Mouse (Mus musculus) layer of hippocampus, adult 8-10 months (tissue): ENCODE data around the gene Gm4787. TPM values are rescaled to one million over a fixed set of nuclear protein-coding genes. Genes with fewer than 3 reads are reported as not detected.
"Not testable (repeated sequence)": the region's sequence is repeated elsewhere in the genome, so short reads cannot be mapped to it uniquely, and the experiment has no call there.

Source experiments
- DNase-seq, 2 experiments: peaks; one replicate each; pipeline ENCODE4 v3.0.0; 2022; ENCODE audit warnings: low spot score in 2 of 2
- total RNA-seq, 4 experiments: library from RNA; stranded (reverse); gene quantifications; 2 replicates each; pipeline ENCODE4 v1.2.4; 2022

Gene Gm4787
- total RNA-seq, result 1 to 10 TPM; 1.8 to 2.4 (median 2.2) TPM

DNA sequence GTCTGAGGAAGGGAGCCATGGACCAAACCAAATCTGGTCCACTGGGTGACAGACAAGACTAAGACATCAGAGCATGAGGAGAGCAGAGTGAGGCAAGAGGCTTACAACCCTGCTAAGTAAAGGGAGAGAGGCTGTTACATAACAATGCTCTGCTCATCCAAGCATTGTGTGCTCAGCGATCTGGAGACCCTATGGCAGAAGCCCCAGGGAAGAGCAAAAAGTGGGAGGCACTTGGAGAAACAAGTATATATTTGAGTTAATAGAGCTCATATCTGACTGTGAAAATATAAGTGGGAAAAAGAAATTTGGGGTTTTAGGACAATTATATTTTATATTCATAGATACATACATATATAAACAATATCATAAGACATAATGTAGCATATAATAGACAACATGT lies at the start of gene Gm4787:
Gene Gm4787 (minus strand): TSS at position 101 of the 400 bp plus-strand sequence.
- DNase-seq, result not testable (repeated sequence)

DNA sequence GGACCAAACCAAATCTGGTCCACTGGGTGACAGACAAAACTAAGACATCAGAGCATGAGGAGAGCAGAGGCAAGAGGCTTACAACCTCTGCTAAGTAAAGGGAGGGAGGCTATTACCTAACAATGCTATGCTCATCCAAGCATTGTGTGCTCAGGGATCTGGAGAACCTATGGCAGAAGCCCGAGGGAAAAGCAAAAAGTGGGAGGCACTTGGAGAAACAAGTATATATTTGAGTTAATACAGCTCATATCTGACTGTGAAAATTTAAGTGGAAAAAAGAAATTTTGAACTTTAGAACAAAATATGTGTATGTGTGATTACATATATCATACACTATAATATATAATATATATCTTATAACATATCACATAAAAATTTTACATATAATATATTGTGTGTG lies 42.6 kb upstream of the Gm4787 start, which contains the start of gene Adam4:
Gene Adam4 (minus strand): TSS at position 101 of the 400 bp plus-strand sequence.
- no peak for DNase-seq

DNA sequence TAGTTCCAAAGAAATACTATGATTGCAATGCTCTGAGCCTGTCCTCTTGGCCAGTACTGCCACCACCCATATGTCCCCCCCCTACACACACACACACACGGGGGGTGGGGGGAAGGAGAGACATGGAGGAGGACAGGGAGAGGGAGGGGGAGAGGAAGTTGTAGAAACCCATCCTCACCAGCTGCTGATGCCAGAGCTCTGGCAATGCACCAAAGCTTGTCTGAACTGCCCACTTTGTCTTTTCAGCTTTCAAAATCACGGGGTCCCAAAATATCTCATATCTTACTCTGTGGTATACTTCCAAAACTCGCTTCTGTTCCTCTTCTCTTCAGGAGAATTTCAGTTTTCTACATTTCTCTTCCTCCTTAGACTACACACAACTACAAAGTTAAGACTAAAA lies 33.9 kb upstream of the Gm4787 start:
- no peak for DNase-seq

DNA sequence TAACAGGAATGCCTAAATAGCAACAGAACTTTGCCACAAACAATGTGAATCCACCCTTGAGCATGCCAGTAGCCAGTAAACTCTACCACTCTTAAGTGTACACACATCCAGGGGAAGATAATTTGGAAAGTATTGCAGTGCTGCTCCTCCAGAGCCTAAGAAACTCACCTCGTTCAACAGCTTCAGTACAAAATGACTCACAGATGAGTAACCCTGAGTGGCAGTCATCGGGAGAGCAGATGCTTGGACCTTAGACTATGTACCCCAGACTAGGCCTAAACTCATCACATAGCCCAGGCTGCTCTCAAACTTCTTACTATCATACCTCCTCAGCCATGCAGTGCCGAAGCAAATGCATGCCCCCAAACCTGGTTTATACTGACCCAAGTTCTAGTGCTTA lies 29.7 kb upstream of the Gm4787 start:
- DNase-seq, result no peak

DNA sequence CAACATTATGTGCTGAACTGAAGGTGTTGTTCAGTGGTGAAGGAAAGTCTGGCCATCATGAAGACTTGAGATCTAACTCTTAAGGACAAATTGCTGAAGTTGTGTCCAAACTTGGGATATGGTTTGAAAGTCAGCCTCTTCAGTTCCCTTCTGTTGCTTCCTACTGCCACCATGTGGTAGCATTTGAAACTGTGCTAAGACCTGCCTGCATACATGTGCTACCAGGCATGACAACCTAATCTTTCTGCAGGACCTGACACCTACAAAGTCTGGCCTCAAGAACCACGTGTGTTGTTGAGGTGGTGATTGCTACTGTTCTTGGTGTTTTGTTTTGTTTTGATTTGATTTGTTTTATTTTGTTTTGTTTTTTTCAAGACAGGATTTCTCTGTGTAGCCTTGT lies 22.9 kb upstream of the Gm4787 start:
- peak; percentile 38 to 72 for DNase-seq

DNA sequence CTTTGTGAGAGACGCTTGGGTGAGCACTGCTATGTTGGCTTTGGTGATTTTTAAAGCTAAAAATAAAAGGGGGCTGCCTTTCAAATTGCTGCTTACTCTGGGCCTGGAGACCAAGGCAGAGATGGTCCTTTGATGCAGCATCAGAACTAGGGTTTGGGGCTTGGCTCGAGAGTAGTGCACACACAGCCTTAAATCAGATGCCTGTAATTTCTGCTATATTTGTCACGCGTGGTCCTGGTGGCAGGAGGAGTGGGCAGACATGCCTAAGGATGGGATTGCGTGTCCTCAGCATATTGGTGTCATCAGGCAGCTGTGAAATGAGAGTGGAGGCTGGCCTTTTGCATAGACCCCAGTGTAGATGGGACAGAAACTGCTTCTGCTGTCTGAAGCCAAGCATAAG lies 45.4 kb downstream of the Gm4787 start:
- no peak for DNase-seq

DNA sequence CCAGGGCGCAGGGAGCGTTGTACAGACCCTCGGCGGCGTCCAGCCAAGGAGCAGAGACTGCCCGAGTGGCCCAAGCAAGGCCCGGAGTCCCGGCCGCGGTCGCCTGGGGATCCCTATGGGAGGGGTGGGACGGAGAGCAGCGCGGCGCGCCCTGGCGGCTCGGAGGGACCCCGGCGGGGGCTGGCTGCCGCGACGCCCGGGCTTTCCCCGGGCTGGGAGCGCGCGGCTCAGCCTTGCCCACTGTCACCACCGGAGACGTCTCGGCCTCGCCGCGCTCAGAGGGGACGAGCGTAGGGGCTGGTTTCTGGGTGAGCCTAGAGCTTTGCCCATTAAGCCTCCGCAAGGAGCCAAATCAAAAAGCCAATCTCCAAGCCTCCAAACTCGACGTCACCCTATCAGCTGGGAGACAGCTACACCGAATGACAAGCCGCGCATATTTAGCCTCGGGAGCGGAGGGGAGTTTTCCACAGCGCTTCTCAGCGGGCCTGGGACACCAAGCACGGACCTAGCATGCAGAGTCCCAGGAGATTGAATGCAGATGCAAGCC lies 46.3 kb downstream of the Gm4787 start, which contains the start of gene Slc8a3:
Gene Slc8a3 (minus strand): TSS at position 306 of the 547 bp plus-strand sequence.
- peak; percentile 58 to 62 for DNase-seq

DNA sequence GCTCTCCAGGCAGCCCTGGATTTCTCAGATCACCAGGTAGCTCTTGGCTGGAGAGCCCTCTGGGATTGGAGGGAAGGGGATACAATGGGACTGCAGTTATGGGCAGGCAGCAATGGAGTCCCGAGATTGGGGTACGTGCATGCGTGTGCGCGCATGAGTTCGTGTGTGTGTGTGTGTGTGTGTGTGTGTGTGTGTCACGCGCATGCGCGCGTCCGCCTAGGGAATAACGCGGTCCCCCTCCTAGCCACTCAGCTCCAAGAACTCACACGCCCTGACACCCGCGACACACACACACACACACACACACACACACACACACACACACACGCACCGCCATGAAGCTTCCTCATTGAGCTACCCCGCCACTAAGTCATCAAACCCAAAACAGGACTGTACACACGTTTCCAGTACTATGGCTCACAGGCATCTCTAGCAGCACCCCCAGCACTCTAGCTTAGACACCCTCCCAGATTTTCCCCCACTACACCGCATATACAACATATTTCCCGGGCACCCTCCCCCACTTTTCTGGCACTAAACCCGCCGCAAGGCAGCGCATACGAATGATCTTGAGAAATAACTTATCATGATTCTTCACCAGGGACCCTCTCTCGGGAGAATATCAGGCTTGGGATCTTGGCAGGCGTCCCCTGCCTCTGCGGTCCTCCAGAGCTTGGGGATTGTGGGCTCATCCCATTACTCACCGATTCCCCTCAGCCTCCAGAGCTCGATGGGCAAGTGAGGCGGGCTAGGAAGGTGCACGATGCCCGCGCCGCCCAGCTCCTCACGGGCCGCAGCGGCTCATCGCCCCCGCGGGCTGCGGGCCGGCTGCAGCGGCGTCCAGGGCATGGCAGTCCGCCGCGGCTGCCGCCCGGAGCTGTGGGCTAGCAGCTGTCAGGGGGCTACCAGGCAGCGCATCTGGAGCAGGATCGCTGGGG lies 47.1 kb downstream of the Gm4787 start:
- peak; percentile 42 to 63 for DNase-seq

DNA sequence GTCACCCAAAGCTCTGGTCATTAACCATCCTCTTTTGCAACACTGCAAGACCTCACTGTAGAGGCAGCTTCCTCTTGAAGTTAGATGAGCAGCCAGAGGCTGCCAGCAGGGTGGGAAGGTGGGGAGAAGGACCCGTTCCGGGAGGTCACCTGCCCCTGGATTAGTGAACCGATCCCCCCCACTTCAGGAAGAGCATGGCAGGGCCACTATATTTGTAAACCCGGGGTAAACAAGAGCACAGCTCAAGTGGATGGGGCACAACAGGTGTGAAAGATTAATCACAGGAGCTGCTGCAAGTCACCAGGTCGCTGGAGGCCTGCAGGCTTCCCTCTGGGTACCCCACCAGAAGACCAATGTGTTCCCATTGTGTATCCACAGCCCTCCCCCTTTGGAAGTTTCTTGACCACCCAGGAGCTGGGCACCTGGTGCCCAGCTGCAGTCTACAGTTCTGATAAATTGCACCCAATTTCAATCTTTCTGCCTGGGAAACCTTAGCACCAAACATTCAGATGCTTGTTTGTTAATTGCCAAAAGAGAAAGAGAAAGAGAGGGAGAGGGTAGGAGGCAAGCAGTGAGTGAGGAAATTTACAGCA lies 48.1 kb downstream of the Gm4787 start:
- no peak for DNase-seq

Other genes starting within 250 kb of the Gm4787 start
- gene Slc8a3, start 46.3 kb downstream of the Gm4787 start, total RNA-seq, result 10 to 100 TPM; 13.5 to 17.7 (median 15.3) TPM
- 1 to 10 TPM; 2.5 to 4.9 (median 3.1) TPM for gene Adam4, start 42.5 kb upstream of the Gm4787 start, total RNA-seq
- gene Cox16, start 105.7 kb upstream of the Gm4787 start, total RNA-seq, result 10 to 100 TPM; 37.6 to 46.5 (median 40.4) TPM
- gene Gm20498, start 153.4 kb upstream of the Gm4787 start, total RNA-seq, result 10 to 100 TPM; 34.0 to 44.4 (median 41.8) TPM
- gene Synj2bp, start 153.4 kb upstream of the Gm4787 start, total RNA-seq, result 10 to 100 TPM; 30.7 to 35.8 (median 33.6) TPM
- gene Adam21, start 189.0 kb upstream of the Gm4787 start, total RNA-seq, result under 1 TPM; 0.25 to 0.38 (median 0.34) TPM
- 10 to 100 TPM; 25.9 to 38.6 (median 31.6) TPM for gene Med6, start 215.5 kb upstream of the Gm4787 start, total RNA-seq